Mouse (Mus musculus): ENCODE measurements around the gene Tmod2. TPM values are rescaled to one million over a fixed set of nuclear protein-coding genes. Genes with fewer than 3 reads are reported as not detected.

The Tmod2 gene
- total RNA-seq, 2 experiments from 2014 or later: 368 to 380 TPM

DNA sequence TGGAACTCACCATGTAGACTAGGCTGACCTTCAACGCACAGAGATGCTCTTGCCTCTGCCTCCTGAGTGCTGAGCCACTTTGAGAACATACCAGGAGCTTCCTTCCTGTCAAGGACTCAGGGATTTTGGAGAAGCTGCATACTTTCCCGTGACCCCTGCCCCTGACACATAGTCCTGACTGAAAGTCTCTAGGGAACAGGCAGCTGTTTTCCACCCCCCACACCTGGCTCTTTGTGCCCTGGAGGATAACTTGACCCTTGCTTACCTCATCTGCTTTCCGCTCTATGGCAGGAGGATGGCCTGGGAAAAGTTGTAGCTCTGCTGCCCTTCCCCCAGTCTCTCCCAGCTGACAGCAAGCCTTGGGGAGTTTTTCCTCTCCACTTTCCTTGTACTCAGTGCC, 93.4 kb downstream of the Tmod2 start:
- no peak for DNase-seq (ENCODE audit: low spot score in 2 of 2)
- intact Hi-C loops (cut with DNase I): loop anchor here (5.0 kb wide), 1 partner anchor 235 kb away; no protein-coding TSS in a partner anchor

Other genes starting within 250 kb of the Tmod2 start
- 10 to 100 TPM; 67.8 to 74.3 TPM for gene Mapk6, start 201.3 kb downstream of the Tmod2 start, total RNA-seq (2021)
- gene Leo1, start 169.8 kb downstream of the Tmod2 start, total RNA-seq (2021): 10 to 100 TPM; 26.2 to 30.0 TPM
- gene Tmod3, start 51.7 kb downstream of the Tmod2 start, total RNA-seq (2021): 10 to 100 TPM; 48.6 to 50.7 TPM
- gene Lysmd2, start 14.4 kb upstream of the Tmod2 start, total RNA-seq (2021): 10 to 100 TPM; 67.6 to 71.9 TPM
- gene Scg3, start 72.7 kb upstream of the Tmod2 start, total RNA-seq (2021): 100 to 1,000 TPM; 273 to 322 TPM
- 1 to 10 TPM; 1.1 to 1.4 TPM for gene Bmp5, start 164.0 kb upstream of the Tmod2 start, total RNA-seq (2021)

All from left cerebral cortex, postnatal 36 days (tissue).